Mouse (Mus musculus): Measurements from ENCODE around the gene Gart. TPM values are rescaled to one million over a fixed set of nuclear protein-coding genes. Genes with fewer than 3 reads are reported as not detected.
A peak's percentile ranks its signal among the peaks of the same experiment; 100 is the strongest.
"Not testable (repeated sequence)": the region's sequence is repeated elsewhere in the genome, so short reads cannot be mapped to it uniquely, and the experiment has no call there.

Gene Gart
- total RNA-seq, 2 experiments from 2014 or later, result 47.4 to 51.2 TPM

GRCm38 (mm10) chr16:91649246-91649645 is 2.5 kb upstream of the Gart start:
- DNase-seq (ENCODE audit: low spot score in 2 of 2), result no peak

GRCm38 (mm10) chr16:91648220-91648550 is 1.4 kb upstream of the Gart start:
- DNase-seq (ENCODE audit: low spot score in 2 of 2), result peak; percentile 63 to 71

DNA sequence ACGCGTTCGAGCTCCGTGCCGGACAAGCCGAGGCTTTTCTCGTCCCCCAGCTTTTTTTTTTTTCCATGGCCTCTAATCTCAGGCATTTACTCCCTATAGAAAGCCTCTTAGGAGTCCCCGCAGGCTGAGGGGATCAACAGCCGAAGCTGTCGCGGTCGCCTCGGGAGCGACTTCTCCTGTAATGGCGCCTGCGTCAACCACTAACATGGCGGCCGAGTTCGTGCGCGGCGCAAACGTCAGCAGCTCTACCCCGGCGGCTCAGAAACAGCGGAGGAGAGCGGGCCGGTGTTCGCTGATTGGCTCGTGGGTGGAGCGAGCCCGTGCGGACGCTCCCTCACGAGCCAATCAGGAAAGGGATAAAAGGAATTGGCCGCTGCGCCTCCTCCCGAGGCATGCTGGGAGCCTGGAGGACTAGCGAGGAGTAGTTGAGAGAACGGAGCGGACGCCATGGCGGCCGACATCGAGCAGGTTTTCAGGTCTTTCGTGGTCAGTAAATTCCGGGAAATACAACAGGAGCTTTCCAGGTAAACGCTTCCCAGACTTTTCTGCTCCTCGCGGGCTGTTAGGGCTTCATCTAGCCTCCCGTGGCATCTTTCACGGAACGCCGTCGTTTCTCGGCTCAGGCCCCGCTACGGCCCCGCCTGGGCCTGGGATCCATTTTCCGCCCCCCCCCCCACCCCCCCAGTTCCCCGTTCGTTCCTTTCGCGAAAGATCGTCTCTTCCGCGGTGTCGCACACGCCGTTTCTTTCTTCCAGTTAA is 888 bp upstream of the Gart start, which contains the start of gene Son:
Son (plus strand) TSS at position 46 of the 759 bp plus-strand sequence.
- peak; percentile 97 to 98 for DNase-seq (ENCODE audit: low spot score in 2 of 2)

- no peak for DNase-seq (ENCODE audit: low spot score in 2 of 2)
Measured at GRCm38 (mm10) chr16:91645995-91646602, 653 bp downstream of the Gart start.

- DNase-seq (ENCODE audit: low spot score in 2 of 2), result not testable (repeated sequence)
Measured at GRCm38 (mm10) chr16:91645420-91645819, 1.3 kb downstream of the Gart start.

DNA sequence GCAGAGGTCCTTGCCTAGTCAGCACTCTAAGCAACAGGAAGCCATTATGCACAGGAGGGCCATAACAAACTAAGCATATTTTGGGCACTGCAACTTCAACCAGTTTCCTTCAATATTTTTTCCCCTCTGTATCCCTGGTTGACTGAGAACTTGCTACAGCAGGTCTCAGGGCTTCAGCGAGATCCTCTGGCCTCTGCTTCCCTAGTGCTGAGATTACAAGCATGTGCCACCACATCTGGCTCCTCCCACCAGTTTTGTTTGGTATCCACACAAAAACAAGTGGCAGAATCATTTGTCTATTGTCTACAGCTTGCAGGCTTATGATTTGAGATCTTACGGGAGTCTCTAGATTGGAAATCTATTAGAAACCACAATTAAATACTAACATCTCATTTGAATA is 1.9 kb downstream of the Gart start:
- no peak for DNase-seq (ENCODE audit: low spot score in 2 of 2)

GRCm38 (mm10) chr16:91640171-91640570 is 6.6 kb downstream of the Gart start:
- no peak for DNase-seq (ENCODE audit: low spot score in 2 of 2)

- peak in 1 of 2 experiments; percentile 40 for DNase-seq (ENCODE audit: low spot score in 2 of 2)
Measured at GRCm38 (mm10) chr16:91639636-91640035, 7.1 kb downstream of the Gart start.

- no peak for DNase-seq (ENCODE audit: low spot score in 2 of 2)
Measured at GRCm38 (mm10) chr16:91639161-91639560, 7.6 kb downstream of the Gart start.

GRCm38 (mm10) chr16:91633641-91634040 is 13.1 kb downstream of the Gart start:
- DNase-seq (ENCODE audit: low spot score in 2 of 2), result no peak

GRCm38 (mm10) chr16:91632940-91633339 is 13.8 kb downstream of the Gart start:
- DNase-seq (ENCODE audit: low spot score in 2 of 2), result no peak

GRCm38 (mm10) chr16:91632439-91632838 is 14.3 kb downstream of the Gart start:
- peak in 1 of 2 experiments; percentile 26 for DNase-seq (ENCODE audit: low spot score in 2 of 2)

- no peak for DNase-seq (ENCODE audit: low spot score in 2 of 2)
Measured at GRCm38 (mm10) chr16:91630584-91630983, 16.2 kb downstream of the Gart start.

DNA sequence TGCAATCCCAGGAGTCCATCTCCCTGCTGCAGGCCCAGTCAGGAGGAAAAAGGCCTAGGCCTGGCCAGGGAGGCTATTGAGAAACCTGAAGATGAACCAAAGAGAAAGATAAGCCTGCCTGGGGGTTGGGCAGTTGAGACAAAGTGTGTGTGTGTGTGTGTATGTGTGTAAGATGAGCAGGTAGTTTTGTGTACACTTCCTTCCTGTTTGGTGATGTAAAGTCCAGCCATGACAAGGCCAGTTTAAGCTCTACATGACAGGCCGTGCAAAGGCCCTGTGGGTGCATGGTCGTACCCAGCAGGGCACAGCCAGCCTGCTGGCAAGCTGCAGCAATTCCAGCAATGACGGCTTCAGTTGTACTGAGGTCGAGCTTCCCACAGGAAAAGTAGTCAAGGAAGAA is 17.0 kb downstream of the Gart start:
- no peak for DNase-seq (ENCODE audit: low spot score in 2 of 2)

- no peak for DNase-seq (ENCODE audit: low spot score in 2 of 2)
Measured at GRCm38 (mm10) chr16:91628673-91629072, 18.1 kb downstream of the Gart start.

DNA sequence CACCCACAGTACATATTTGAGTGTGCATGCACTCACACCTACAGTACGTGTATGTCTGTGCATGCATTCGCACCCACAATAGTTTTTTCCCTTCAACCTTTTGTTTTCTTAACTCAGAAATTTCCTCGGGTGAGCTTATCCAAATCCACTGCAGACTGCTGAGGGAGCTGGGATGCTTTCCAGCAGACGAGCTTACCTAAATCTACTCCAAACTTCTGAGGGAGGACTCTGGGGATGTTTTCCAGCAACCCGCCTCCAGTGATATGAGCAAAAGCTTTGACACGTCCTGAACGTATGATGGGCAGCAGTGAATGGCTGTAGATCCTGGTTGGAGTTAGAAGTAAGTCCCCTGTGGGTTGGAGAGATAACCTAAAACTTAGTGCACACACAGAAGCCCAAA is 18.9 kb downstream of the Gart start:
- no peak for DNase-seq (ENCODE audit: low spot score in 2 of 2)

- DNase-seq (ENCODE audit: low spot score in 2 of 2), result no peak
Measured at GRCm38 (mm10) chr16:91623074-91623473, 23.7 kb downstream of the Gart start.

GRCm38 (mm10) chr16:91620991-91621390 is 25.8 kb downstream of the Gart start:
- DNase-seq (ENCODE audit: low spot score in 2 of 2), result no peak

DNA sequence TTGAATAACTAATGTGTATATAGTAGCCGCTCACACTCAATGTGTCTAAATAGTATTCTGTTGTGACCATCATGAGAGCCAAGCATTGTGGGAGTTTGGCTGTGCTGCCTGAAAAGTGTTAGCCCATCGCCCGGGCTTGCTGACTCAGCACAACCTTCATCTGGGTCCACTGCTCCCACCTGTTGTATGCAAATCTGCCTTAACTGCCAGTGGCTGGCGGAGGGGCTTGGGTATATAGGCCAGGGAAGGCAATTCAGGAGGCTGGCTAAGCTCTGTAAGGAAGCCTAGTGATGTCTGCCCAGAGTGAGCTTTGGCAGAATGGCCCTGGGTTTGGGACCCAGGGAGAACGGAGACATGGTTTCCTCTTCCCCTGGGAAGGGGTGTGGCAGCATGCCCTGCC is 26.6 kb downstream of the Gart start:
- DNase-seq (ENCODE audit: low spot score in 2 of 2), result no peak

DNA sequence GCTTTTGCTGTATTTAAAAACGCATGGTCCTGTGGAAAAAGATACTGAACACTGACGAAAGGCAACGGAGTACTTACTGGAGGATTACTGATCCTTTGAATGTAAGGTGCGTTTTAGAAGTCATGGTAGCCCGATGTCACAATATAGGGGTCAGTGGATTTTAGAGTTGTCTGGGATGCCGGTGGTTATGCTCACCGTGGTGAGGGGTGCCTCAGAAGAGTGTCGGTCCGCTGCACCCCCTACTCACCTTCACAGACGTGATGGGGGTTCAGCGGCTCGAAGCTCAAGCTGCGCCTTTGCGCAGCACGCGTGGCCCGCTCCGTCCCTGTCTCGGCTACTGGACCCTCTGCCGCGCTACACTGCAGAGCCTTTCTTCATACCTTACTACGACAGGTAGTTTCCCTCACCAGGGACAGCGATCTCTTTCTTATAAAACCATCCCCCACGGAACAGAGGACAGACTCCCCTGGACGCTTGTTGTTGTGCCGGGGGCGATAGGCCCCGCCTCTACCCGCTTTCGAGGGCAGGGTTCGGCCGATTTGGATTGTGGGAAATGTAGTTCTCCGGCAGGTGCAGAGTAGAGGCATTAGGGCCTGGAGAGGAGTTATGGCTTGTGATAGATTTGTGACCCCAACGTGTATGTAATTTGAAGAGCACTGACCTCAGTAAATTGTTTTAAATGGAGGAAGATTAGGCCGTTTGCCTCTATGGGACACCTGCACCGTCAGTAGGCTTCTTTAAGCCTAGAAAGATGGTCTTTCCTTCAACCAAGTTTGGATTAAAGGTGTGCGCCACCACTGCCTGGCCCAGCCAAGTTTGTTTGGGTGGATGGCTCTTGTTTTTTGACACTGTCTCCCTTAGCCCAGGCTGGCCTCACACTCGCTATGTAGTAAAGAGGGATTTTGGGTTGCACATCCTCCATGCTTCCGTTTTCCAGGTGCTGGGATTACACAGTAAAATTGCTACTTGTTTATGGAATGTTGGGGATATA is 27.9 kb downstream of the Gart start, which contains the start of gene Dnajc28:
Dnajc28 (minus strand) TSS at position 516 of the 991 bp plus-strand sequence.
- DNase-seq (ENCODE audit: low spot score in 2 of 2), result peak; percentile 82 to 88

DNA sequence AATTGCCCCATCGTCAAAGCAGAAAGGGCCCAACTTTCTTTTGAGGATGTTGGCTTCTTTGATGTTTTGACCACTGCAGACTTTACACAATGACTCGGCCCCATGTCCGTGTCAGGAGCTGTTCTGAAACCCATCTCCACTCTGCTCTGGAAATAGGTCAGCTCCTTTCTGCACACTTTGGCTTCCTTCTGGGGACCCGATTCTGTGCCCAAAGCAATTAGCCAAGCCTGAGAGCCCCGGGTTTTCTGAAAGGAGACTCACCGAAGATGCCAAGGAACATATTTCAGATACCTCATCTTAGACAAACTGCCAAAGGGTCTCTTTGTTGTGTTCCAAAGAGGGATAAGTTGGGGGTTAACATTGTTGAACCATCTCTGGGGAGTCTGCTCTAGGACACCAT is 32.2 kb downstream of the Gart start:
- DNase-seq (ENCODE audit: low spot score in 2 of 2), result no peak

DNA sequence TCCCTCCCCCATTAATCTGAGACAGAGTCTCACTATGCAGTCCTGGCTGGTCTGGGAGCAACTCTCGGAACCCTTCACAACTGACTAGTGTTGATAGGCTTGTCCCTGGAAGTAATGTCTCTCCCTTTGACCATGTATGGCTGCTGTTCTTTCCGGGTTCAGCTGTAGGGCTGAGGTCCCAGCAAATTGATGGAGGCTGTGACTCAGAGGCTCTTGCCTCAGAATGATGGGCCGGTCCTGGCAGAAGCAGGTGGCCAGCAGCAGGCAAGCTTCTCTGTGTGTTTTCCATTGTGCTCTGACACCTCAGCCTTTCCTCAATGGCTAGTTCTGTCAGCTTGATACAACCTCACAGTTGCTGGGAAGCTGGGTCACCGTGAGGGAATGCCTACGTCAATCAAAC is 34.2 kb downstream of the Gart start:
- DNase-seq (ENCODE audit: low spot score in 2 of 2), result no peak
